Mouse (Mus musculus) liver, embryonic 14.5 days (tissue): Measurements from ENCODE around the gene Xndc1. TPM values are rescaled to one million over a fixed set of nuclear protein-coding genes. Genes with fewer than 3 reads are reported as not detected.
"Not testable (repeated sequence)": the region's sequence is repeated elsewhere in the genome, so short reads cannot be mapped to it uniquely, and the experiment has no call there.

Experiments
- ATAC-seq: fragments of 200-750 bp; cut with Nextera tagmentation; 2 replicates; pipeline ENCODE4 v1.8.0; 2017; ENCODE audit warnings: moderate number of reproducible peaks, mild to moderate bottlenecking, moderate library complexity; ENCODE audit not compliant: insufficient read depth
- DNase-seq, 3 experiments: peaks; one replicate each; pipeline ENCODE4 v3.0.0-alpha.2; 2012 to 2013; ENCODE audit warnings: low read depth in 3 of 3, low spot score in 3 of 3
- H3K27ac ChIP-seq: fragments of 300-500 bp; sonication (generic); 2 replicates; pipeline ENCODE4 v1.5.1; 2014; ENCODE audit warnings: moderate library complexity, mild to moderate bottlenecking, control low read depth, inconsistent platforms
- H3K27me3 ChIP-seq: fragments of 300-500 bp; sonication (generic); 2 replicates; pipeline ENCODE4 v1.6.1; 2014; ENCODE audit warnings: mild to moderate bottlenecking, low read length, moderate library complexity; ENCODE audit not compliant: control insufficient read depth, insufficient read depth
- H3K36me3 ChIP-seq: fragments of 300-500 bp; sonication (generic); replicated peaks from 2 replicates; pipeline ENCODE4 v1.6.1; 2014; ENCODE audit warnings: low read depth; ENCODE audit not compliant: control insufficient read depth, insufficient read depth
- H3K4me1 ChIP-seq, 2 experiments: fragments of 200-500 bp in 1 of 2; fragments of 300-500 bp in 1 of 2; sonication (generic) in 1 of 2; replicated peaks; 2 replicates each; pipeline ENCODE4 v1.6.1; 2012 to 2014; ENCODE audit warnings: antibody characterized with exemption in 1 of 2, inconsistent platforms in 1 of 2, low read length in 1 of 2; ENCODE audit not compliant: control insufficient read depth in 2 of 2, insufficient read depth in 2 of 2
- H3K4me2 ChIP-seq: fragments of 300-500 bp; sonication (generic); 2 replicates; pipeline ENCODE4 v1.6.1; 2014; ENCODE audit warnings: low read depth, mild to moderate bottlenecking, control low read depth, moderate library complexity
- H3K4me3 ChIP-seq, 2 experiments: fragments of 200-500 bp in 1 of 2; fragments of 300-500 bp in 1 of 2; sonication (generic) in 1 of 2; 2 replicates each; pipeline ENCODE4 v1.5.1; 2012 to 2014; ENCODE audit warnings: low read depth in 2 of 2, low read length in 2 of 2, mild to moderate bottlenecking in 2 of 2, control low read depth in 1 of 2, inconsistent platforms in 1 of 2, moderate library complexity in 1 of 2; ENCODE audit not compliant: insufficient read depth in 1 of 2
- H3K9ac ChIP-seq: fragments of 300-500 bp; sonication (generic); replicated peaks from 2 replicates; pipeline ENCODE4 v1.6.1; 2014; ENCODE audit warnings: mild to moderate bottlenecking, control low read depth, moderate library complexity
- H3K9me3 ChIP-seq: fragments of 300-500 bp; sonication (generic); 2 replicates; pipeline ENCODE4 v1.6.1; 2016; ENCODE audit warnings: low read length, mixed read lengths; ENCODE audit not compliant: control insufficient read depth
- CTCF ChIP-seq: IDR thresholded peaks from 2 replicates; pipeline ENCODE4 v1.5.1; 2016; ENCODE audit warnings: antibody characterized with exemption, low read depth, control low read depth
- EP300 ChIP-seq: IDR thresholded peaks from 2 replicates; pipeline ENCODE4 v1.6.1; 2016; ENCODE audit warnings: antibody characterized with exemption, low read depth
- WGBS: fragments of 180-500 bp; shearing (Covaris S2); extraction: QIAGEN DNeasy Blood & Tissue Kit; methylation state at CpG from one replicate; pipeline ENCODE4 v1.1.7; 2014; ENCODE audit not compliant: insufficient replicate concordance; 5-methylcytosine and 5-hydroxymethylcytosine counted together
- polyA plus RNA-seq, 2 experiments: library from polyadenylated mRNA; depleted of rRNA in 1 of 2; stranded (reverse) in 1 of 2; unstranded in 1 of 2; fragments of >200 nt; fragmentation: Nextera tagmentation in 1 of 2; extraction: Ambion mirVana in 1 of 2; gene quantifications; 2 replicates each; pipeline versions ENCODE4 v1.2.1 to v1.2.3; 2012 to 2014

Gene Xndc1
- polyA plus RNA-seq, 2 experiments: 5.4 to 16.0 TPM

DNA sequence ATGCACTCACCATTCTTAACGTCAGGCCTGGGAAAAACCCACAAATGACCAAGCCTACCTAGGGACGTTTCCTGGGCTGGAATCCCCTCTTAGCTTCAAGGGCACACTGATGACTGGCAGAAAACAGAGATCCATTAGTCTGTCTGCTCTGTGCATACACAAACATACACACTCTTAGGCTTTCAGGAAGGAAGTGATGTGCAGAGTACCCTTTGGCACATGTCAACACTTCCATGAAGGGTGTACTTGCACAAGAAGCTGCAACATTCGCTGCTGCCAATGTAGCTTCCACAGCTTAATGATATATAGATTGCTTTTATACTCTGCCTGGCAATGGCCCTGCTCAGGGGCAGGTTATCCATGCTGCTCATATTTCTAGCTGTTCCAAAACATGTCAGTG, 45.9 kb upstream of the Xndc1 start:
- H3K4me2 ChIP-seq: no peak overlapping the region
- H3K36me3 ChIP-seq: peaks cover 45% of the 10 kb centered on the region
- no peak overlapping the region for H3K9ac ChIP-seq
- no peaks in the 10 kb centered on the region for H3K4me1 ChIP-seq
- 51% methylated on average over 3 of the region's 3 CpGs for whole genome bisulfite sequencing
- no peak overlapping the region for H3K4me3 ChIP-seq
- no peaks in the 10 kb centered on the region for H3K9me3 ChIP-seq
- DNase-seq (no peak), ATAC-seq (no peak)
- TF ChIP-seq CTCF (no peak), EP300 (no peak)
- no peaks in the 10 kb centered on the region for H3K27me3 ChIP-seq
- H3K27ac ChIP-seq: no peak overlapping the region

DNA sequence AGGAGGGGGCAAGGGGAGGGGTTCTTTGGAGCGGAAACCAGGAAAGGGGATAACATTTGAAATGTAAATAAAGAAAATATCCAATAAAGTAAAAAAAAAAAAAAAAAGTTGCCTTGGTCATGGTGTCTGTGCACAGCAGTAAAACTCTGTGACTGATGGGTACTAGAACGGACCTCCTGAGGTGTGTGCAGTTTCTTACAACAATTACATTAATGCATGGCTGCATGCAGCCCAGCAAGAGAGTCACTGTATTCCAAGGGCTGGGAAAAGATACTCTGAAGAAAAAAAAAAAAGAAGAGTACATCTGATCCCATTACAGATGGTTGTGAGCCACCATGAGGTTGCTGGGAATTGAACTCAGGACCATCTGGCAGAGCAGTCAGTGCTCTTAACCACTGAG, 44.4 kb upstream of the Xndc1 start:
- H3K4me3 ChIP-seq, H3K27me3 ChIP-seq, H3K9me3 ChIP-seq, H3K4me1 ChIP-seq, H3K9ac ChIP-seq, ATAC-seq, H3K4me2 ChIP-seq, H3K27ac ChIP-seq, DNase-seq: not testable (repeated sequence)
- 87% methylated on average over 2 of the region's 2 CpGs for WGBS
- peaks cover 33% of the 10 kb centered on the region for H3K36me3 ChIP-seq

DNA sequence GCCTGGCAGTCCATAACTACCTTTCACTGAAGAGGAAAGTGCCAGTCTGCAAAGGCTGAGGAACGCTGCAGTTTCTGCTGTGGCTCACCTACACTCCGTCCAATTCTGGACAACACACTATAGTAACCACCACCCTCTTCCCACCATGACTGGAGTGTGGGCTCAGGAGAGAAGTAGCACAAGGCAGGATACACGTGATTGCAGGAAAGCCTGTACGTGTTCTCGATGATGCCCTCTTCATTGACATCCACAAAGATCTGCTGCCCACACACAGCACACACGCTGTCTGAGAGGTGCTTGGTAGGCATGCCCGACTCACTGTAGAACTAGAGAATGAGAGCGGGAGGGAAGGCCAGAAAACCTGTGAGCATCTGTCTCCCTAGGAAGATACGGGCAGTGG, 41.5 kb upstream of the Xndc1 start:
- Histone ChIP-seq H3K27me3 (no peaks in the 10 kb centered on the region), H3K4me2 (no peak overlapping the region), H3K27ac (no peak overlapping the region), H3K9ac (no peak overlapping the region), H3K9me3 (no peaks in the 10 kb centered on the region), H3K36me3 (peaks cover 15% of the 10 kb centered on the region), H3K4me3 (no peak overlapping the region), H3K4me1 (no peaks in the 10 kb centered on the region)
- ATAC-seq (no peak), DNase-seq (no peak)
- TF ChIP-seq EP300: no peak
- no peak for TF ChIP-seq CTCF
- 82% methylated on average over 9 of the region's 9 CpGs for WGBS

DNA sequence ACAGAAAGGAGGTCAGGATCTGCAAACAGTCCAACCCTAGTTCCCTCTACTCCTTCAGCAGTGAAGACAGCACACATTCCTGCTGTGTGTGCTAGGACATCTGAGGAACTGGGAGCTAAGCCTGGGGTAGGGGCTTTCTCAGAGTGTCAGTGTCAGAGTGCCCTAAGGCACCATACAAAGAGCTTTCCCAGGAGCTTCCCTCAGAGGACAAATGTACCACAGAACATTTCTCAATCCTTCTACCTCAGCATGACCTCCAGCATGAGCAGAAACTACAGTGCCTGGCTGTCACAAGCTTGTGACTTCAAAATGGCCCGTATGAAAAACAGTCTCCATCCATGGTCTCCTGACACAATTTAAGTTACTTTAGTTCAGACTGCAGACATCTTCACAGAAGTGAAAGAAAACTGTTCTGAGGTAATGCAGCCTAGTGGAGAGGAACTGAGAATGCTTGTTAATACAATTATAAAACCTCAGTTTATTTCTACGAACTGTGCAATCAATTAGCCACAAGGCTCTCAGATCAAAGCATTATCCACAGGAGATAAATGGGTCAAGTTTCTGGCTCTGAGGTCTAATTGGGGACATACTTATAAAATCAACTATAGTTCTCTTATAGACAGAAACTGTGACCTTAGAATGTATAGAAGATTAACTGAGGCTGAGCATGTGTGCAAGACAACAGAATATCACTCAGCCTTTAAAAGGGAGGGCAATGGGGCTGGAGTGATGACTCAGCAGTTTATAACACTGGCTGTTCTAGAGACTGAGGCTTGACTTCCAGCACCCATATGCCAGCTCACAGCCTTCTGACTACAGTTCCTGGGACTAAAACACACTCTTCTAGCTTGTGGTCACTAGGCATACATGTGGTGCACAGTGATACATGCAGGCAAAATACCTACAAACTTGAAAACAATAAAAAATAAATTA, 39.9 kb upstream of the Xndc1 start:
- TF ChIP-seq CTCF: no peak
- TF ChIP-seq EP300: no peak
- no peaks in the 10 kb centered on the region for H3K9me3 ChIP-seq
- H3K27ac ChIP-seq: no peak overlapping the region
- ATAC-seq: peak; percentile 47; the same call in 1 of the 2 replicates
- no peaks in the 10 kb centered on the region for H3K27me3 ChIP-seq
- no peak overlapping the region for H3K4me2 ChIP-seq
- peaks cover 11% of the 10 kb centered on the region for H3K36me3 ChIP-seq
- no peaks in the 10 kb centered on the region for H3K4me1 ChIP-seq
- no peak overlapping the region for H3K9ac ChIP-seq
- WGBS: 79% methylated on average over 2 of the region's 2 CpGs
- no peak overlapping the region for H3K4me3 ChIP-seq
- peak in 2 of 3 experiments; percentile 26 to 31 for DNase-seq

DNA sequence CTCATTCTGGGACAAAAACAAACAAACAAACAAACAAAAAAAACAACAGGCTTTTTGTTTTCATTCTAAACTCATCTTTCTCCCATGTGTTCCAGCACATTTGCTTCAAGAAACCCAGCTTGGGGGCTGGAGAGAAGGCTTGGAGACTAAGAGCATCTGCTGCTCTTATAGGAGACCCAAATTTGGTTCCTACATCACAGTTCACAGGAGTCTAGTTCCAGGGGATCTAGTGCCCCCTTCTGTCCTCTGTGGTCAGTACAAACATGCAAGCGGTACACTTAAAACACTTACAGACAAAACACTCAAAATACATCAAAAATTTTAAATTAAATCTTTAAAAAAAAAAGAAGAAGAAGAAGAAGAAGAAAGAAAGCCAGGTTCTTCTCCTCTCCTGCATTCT, 30.4 kb upstream of the Xndc1 start:
- H3K4me2 ChIP-seq: no peak overlapping the region

More for the DNA sequence above, 30.4 kb upstream of the Xndc1 start:
- ATAC-seq (no peak), DNase-seq (no peak)
- TF ChIP-seq EP300: no peak
- peak; percentile 46 for TF ChIP-seq CTCF
- no peak overlapping the region for H3K27ac ChIP-seq
- peaks cover 17% of the 10 kb centered on the region for H3K36me3 ChIP-seq
- no peaks in the 10 kb centered on the region for H3K9me3 ChIP-seq
- no peak overlapping the region for H3K4me3 ChIP-seq
- H3K4me1 ChIP-seq: no peaks in the 10 kb centered on the region
- WGBS: 86% methylated on average over 1 of the region's 1 CpGs
- H3K9ac ChIP-seq: no peak overlapping the region
- H3K27me3 ChIP-seq: no peaks in the 10 kb centered on the region
